Mouse (Mus musculus) hindbrain, embryonic 11.5 days (tissue): ENCODE measurements at regions not wholly inside any gene's neighbourhood (a gene's known extent, or its start where the extent isn't known, plus 50 kb on each side); places are given as distances from the start of the nearest gene placed in this dataset.

ENCODE experiments used
- ATAC-seq: fragments of 200-750 bp; cut with Nextera tagmentation; 2 replicates; pipeline ENCODE4 v1.8.0; 2017; ENCODE audit warnings: mild to moderate bottlenecking, moderate TSS enrichment, moderate library complexity; ENCODE audit not compliant: low FRiP score
- DNase-seq: peaks from one replicate; pipeline ENCODE4 v3.0.0-alpha.2; 2015; ENCODE audit warnings: low spot score
- H3K27ac ChIP-seq: fragments of 300-500 bp; sonication (generic); 2 replicates; pipeline ENCODE4 v1.5.1; 2014; ENCODE audit warnings: mild to moderate bottlenecking, low read depth, low read length
- H3K27me3 ChIP-seq: fragments of 300-500 bp; sonication (generic); 2 replicates; pipeline ENCODE4 v1.6.1; 2014; ENCODE audit warnings: mild to moderate bottlenecking, low read length, moderate library complexity, mixed read lengths; ENCODE audit not compliant: control insufficient read depth, insufficient read depth
- H3K36me3 ChIP-seq: fragments of 300-500 bp; sonication (generic); 2 replicates; pipeline ENCODE4 v1.6.1; 2014; ENCODE audit warnings: mild to moderate bottlenecking, low read length, moderate library complexity, mixed read lengths; ENCODE audit not compliant: control insufficient read depth, insufficient read depth
- H3K4me1 ChIP-seq: fragments of 300-500 bp; sonication (generic); replicated peaks from 2 replicates; pipeline ENCODE4 v1.6.1; 2014; ENCODE audit warnings: low read length, mixed read lengths; ENCODE audit not compliant: control insufficient read depth, insufficient read depth
- H3K4me2 ChIP-seq: fragments of 300-500 bp; sonication (generic); replicated peaks from 2 replicates; pipeline ENCODE4 v1.6.1; 2014; ENCODE audit warnings: mild to moderate bottlenecking, low read depth, low read length
- H3K4me3 ChIP-seq: fragments of 300-500 bp; sonication (generic); 2 replicates; pipeline ENCODE4 v1.5.1; 2014; ENCODE audit warnings: low read depth, low read length
- H3K9ac ChIP-seq: fragments of 300-500 bp; sonication (generic); 2 replicates; pipeline ENCODE4 v1.6.1; 2014; ENCODE audit warnings: low read depth, low read length
- H3K9me3 ChIP-seq: fragments of 300-500 bp; sonication (generic); 2 replicates; pipeline ENCODE4 v1.6.1; 2016; ENCODE audit warnings: low read length; ENCODE audit not compliant: control insufficient read depth
- whole genome bisulfite sequencing: fragments of 180-500 bp; shearing (Covaris S2); extraction: QIAGEN DNeasy Blood & Tissue Kit; methylation state at CpG from one replicate; pipeline ENCODE4 v1.1.7; 2014; 5-methylcytosine and 5-hydroxymethylcytosine counted together

- Histone ChIP-seq H3K4me2 (no peak overlapping the region), H3K36me3 (no peaks in the 10 kb centered on the region), H3K27me3 (no peaks in the 10 kb centered on the region), H3K4me3 (no peak overlapping the region), H3K4me1 (no peaks in the 10 kb centered on the region), H3K9ac (no peak overlapping the region), H3K9me3 (no peaks in the 10 kb centered on the region), H3K27ac (no peak overlapping the region)
- no peak for DNase-seq
- 95% methylated on average over 4 of the region's 4 CpGs for WGBS
- no peak for ATAC-seq
Measured at GRCm38 (mm10) chr3:37825602-37826001, 101.3 kb upstream of the Gm5148 start.

GRCm38 (mm10) chr3:37824681-37825080 lies 100.4 kb upstream of the Gm5148 start:
- Histone ChIP-seq H3K4me3 (no peak overlapping the region), H3K27me3 (no peaks in the 10 kb centered on the region), H3K4me1 (no peaks in the 10 kb centered on the region), H3K36me3 (no peaks in the 10 kb centered on the region), H3K9me3 (no peaks in the 10 kb centered on the region), H3K27ac (no peak overlapping the region), H3K9ac (no peak overlapping the region), H3K4me2 (no peak overlapping the region)
- WGBS: 92% methylated on average over 5 of the region's 5 CpGs
- DNase-seq (no peak), ATAC-seq (no peak)

GRCm38 (mm10) chr3:37819503-37819902 lies 95.2 kb upstream of the Gm5148 start:
- H3K9ac ChIP-seq: no peak overlapping the region
- H3K4me2 ChIP-seq: no peak overlapping the region
- no peaks in the 10 kb centered on the region for H3K27me3 ChIP-seq
- no peak for DNase-seq
- no peaks in the 10 kb centered on the region for H3K36me3 ChIP-seq
- no peak overlapping the region for H3K4me3 ChIP-seq
- no peaks in the 10 kb centered on the region for H3K9me3 ChIP-seq
- H3K27ac ChIP-seq: no peak overlapping the region
- no peaks in the 10 kb centered on the region for H3K4me1 ChIP-seq
- WGBS: 92% methylated on average over 3 of the region's 3 CpGs
- no peak for ATAC-seq

- no peak overlapping the region for H3K4me3 ChIP-seq
- no peak for ATAC-seq
- no peak overlapping the region for H3K9ac ChIP-seq
- no peak overlapping the region for H3K4me2 ChIP-seq
- no peak for DNase-seq
- H3K36me3 ChIP-seq: no peaks in the 10 kb centered on the region
- no peak overlapping the region for H3K27ac ChIP-seq
- no peaks in the 10 kb centered on the region for H3K4me1 ChIP-seq
- H3K9me3 ChIP-seq: no peaks in the 10 kb centered on the region
- H3K27me3 ChIP-seq: no peaks in the 10 kb centered on the region
- 77% methylated on average over 3 of the region's 3 CpGs for WGBS
Measured at GRCm38 (mm10) chr3:37817434-37817805, 93.1 kb upstream of the Gm5148 start.

- no peak for DNase-seq
- H3K4me2 ChIP-seq: no peak overlapping the region
- no peaks in the 10 kb centered on the region for H3K9me3 ChIP-seq
- no peak for ATAC-seq
- H3K27ac ChIP-seq: no peak overlapping the region
- no peak overlapping the region for H3K9ac ChIP-seq
- H3K4me1 ChIP-seq: no peaks in the 10 kb centered on the region
- no peaks in the 10 kb centered on the region for H3K36me3 ChIP-seq
- no peaks in the 10 kb centered on the region for H3K27me3 ChIP-seq
- H3K4me3 ChIP-seq: no peak overlapping the region
- 77% methylated on average over 6 of the region's 6 CpGs for WGBS
Measured at GRCm38 (mm10) chr3:37816781-37817433, 92.6 kb upstream of the Gm5148 start.

GRCm38 (mm10) chr3:37815771-37816170 lies 91.5 kb upstream of the Gm5148 start:
- DNase-seq: no peak
- Histone ChIP-seq H3K27me3 (no peaks in the 10 kb centered on the region), H3K4me2 (no peak overlapping the region), H3K27ac (no peak overlapping the region), H3K9ac (no peak overlapping the region), H3K9me3 (no peaks in the 10 kb centered on the region), H3K4me1 (no peaks in the 10 kb centered on the region), H3K4me3 (no peak overlapping the region), H3K36me3 (no peaks in the 10 kb centered on the region)
- ATAC-seq: no peak
- 94% methylated on average over 6 of the region's 6 CpGs for WGBS

- 92% methylated on average over 3 of the region's 3 CpGs for WGBS
- no peak for ATAC-seq
- H3K9ac ChIP-seq: no peak overlapping the region
- H3K27ac ChIP-seq: no peak overlapping the region
- no peaks in the 10 kb centered on the region for H3K36me3 ChIP-seq
- no peaks in the 10 kb centered on the region for H3K27me3 ChIP-seq
- H3K4me1 ChIP-seq: no peaks in the 10 kb centered on the region
- peaks cover 4% of the 10 kb centered on the region; the same call in 1 of the 2 replicates for H3K9me3 ChIP-seq
- H3K4me2 ChIP-seq: no peak overlapping the region
- no peak for DNase-seq
- H3K4me3 ChIP-seq: no peak overlapping the region
Measured at GRCm38 (mm10) chr3:37812936-37813335, 88.6 kb upstream of the Gm5148 start.

- DNase-seq (no peak), ATAC-seq (no peak)
- H3K9ac ChIP-seq: no peak overlapping the region
- no peaks in the 10 kb centered on the region for H3K36me3 ChIP-seq
- H3K4me2 ChIP-seq: no peak overlapping the region
- no peak overlapping the region for H3K27ac ChIP-seq
- WGBS: 91% methylated on average over 2 of the region's 2 CpGs
- no peak overlapping the region for H3K4me3 ChIP-seq
- H3K9me3 ChIP-seq: peaks cover 4% of the 10 kb centered on the region; the same call in 1 of the 2 replicates
- H3K27me3 ChIP-seq: no peaks in the 10 kb centered on the region
- no peaks in the 10 kb centered on the region for H3K4me1 ChIP-seq
Measured at GRCm38 (mm10) chr3:37811429-37811828, 87.1 kb upstream of the Gm5148 start.

GRCm38 (mm10) chr3:37810763-37811162 lies 86.5 kb upstream of the Gm5148 start:
- no peaks in the 10 kb centered on the region for H3K27me3 ChIP-seq
- H3K36me3 ChIP-seq: no peaks in the 10 kb centered on the region
- H3K4me3 ChIP-seq: no peak overlapping the region
- DNase-seq (no peak), ATAC-seq (no peak)
- 95% methylated on average over 2 of the region's 2 CpGs for WGBS
- H3K4me2 ChIP-seq: no peak overlapping the region
- H3K9ac ChIP-seq: no peak overlapping the region
- H3K9me3 ChIP-seq: peaks cover 4% of the 10 kb centered on the region; the same call in 1 of the 2 replicates
- no peaks in the 10 kb centered on the region for H3K4me1 ChIP-seq
- no peak overlapping the region for H3K27ac ChIP-seq
